Mouse (Mus musculus): ENCODE results near the gene Aaed1.

DNA sequence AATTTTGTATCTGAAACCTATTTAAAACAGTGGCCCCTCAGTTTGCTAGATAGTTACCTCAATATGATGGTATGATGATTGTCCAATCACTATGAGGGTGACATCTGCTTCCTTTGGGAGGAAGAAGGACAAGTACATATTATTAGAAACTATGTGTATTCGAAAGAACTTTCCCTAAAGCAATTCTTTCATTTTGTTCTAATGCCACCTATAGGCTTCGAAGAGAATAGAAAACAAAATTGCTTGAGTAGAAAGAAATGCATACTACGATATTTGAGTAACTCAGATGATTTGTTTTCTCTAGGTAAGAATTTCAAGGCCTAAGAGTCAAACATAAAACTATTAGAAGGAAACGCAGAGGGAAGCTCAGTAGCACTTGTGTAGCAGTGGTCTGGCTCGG is 3.5 kb downstream of the Aaed1 start:
- TF ChIP-seq TAL1 (IDR thresholded peaks at IDR 0.05; ENCODE audit: low read length), result no peak
- TF ChIP-seq GATA1 (IDR thresholded peaks at IDR 0.05; ENCODE audit: low read length), result no peak
